Mouse (Mus musculus): ENCODE results near the gene Tmem223. TPM values are rescaled to one million over a fixed set of nuclear protein-coding genes. Genes with fewer than 3 reads are reported as not detected.
A peak's percentile ranks its signal among the peaks of the same experiment; 100 is the strongest.

Gene Tmem223
- polyA plus RNA-seq, 1 experiment from 2014 or later = 247 TPM

GRCm38 (mm10) chr19:8815812-8816211 is 45.0 kb downstream of the Tmem223 start:
- H3K9me3 ChIP-seq (ENCODE audit: control insufficient read depth, low read length) = no peaks in the 10 kb centered on the region
- H3K4me3 ChIP-seq (replicated peaks; ENCODE audit: low read length) = no peak overlapping the region
- 0 out of 2 replicates have a peak, but pooled peaks cover 4% of the 10 kb centered on the region for H3K36me3 ChIP-seq (ENCODE audit: control insufficient read depth, insufficient read depth)
- H3K4me2 ChIP-seq (ENCODE audit: low read length) = 0 out of 2 replicates have a peak overlapping the region, but pooled peaks have one; percentile 9
- 70% methylated on average over 11 of the region's 11 CpGs for WGBS
- H3K27ac ChIP-seq (ENCODE audit: low read length) = no peak overlapping the region
- H3K4me1 ChIP-seq (replicated peaks; ENCODE audit: control insufficient read depth, insufficient read depth, low read length) = peaks cover 30% of the 10 kb centered on the region
- no peak for ATAC-seq
- H3K9ac ChIP-seq (replicated peaks; ENCODE audit: low read depth, low read length) = no peak overlapping the region
- no peaks in the 10 kb centered on the region for H3K27me3 ChIP-seq (replicated peaks; ENCODE audit: control insufficient read depth, insufficient read depth, low read length)

GRCm38 (mm10) chr19:8817001-8817400 is 46.2 kb downstream of the Tmem223 start:
- Histone ChIP-seq H3K9me3 (ENCODE audit: control insufficient read depth, low read length) (no peaks in the 10 kb centered on the region), H3K9ac (replicated peaks; ENCODE audit: low read depth, low read length) (0 out of 2 replicates have a peak overlapping the region, but pooled peaks have one; percentile 33)

GRCm38 (mm10) chr19:8818301-8818798 is 47.6 kb downstream of the Tmem223 start:
- WGBS = 25% methylated on average over 14 of the region's 14 CpGs
- no peak for ATAC-seq
- Histone ChIP-seq H3K36me3 (ENCODE audit: control insufficient read depth, insufficient read depth) (no peaks in the 10 kb centered on the region), H3K4me2 (ENCODE audit: low read length) (peak overlapping the region; percentile 92), H3K4me3 (replicated peaks; ENCODE audit: low read length) (peak overlapping the region; percentile 99), H3K27me3 (replicated peaks; ENCODE audit: control insufficient read depth, insufficient read depth, low read length) (no peaks in the 10 kb centered on the region), H3K4me1 (replicated peaks; ENCODE audit: control insufficient read depth, insufficient read depth, low read length) (peaks cover 48% of the 10 kb centered on the region), H3K9me3 (ENCODE audit: control insufficient read depth, low read length) (no peaks in the 10 kb centered on the region), H3K27ac (ENCODE audit: low read length) (peak overlapping the region; percentile 90), H3K9ac (replicated peaks; ENCODE audit: low read depth, low read length) (peak overlapping the region; percentile 61)

More at GRCm38 (mm10) chr19:8817001-8817400, 46.2 kb downstream of the Tmem223 start:
- peaks cover 36% of the 10 kb centered on the region for H3K4me1 ChIP-seq (replicated peaks; ENCODE audit: control insufficient read depth, insufficient read depth, low read length)
- no peak for ATAC-seq
- H3K27ac ChIP-seq (ENCODE audit: low read length) = no peak overlapping the region
- H3K4me3 ChIP-seq (replicated peaks; ENCODE audit: low read length) = no peak overlapping the region
- H3K27me3 ChIP-seq (replicated peaks; ENCODE audit: control insufficient read depth, insufficient read depth, low read length) = no peaks in the 10 kb centered on the region
- 63% methylated on average over 3 of the region's 3 CpGs for WGBS
- no peaks in the 10 kb centered on the region for H3K36me3 ChIP-seq (ENCODE audit: control insufficient read depth, insufficient read depth)
- peak overlapping the region; percentile 12 for H3K4me2 ChIP-seq (ENCODE audit: low read length)

- peak within 1 kb of the TSS; percentile 99 for H3K4me3 ChIP-seq (replicated peaks; ENCODE audit: low read length)
- peak within 1 kb of the TSS; percentile 93 for H3K9ac ChIP-seq (replicated peaks; ENCODE audit: low read depth, low read length)
- H3K36me3 ChIP-seq (ENCODE audit: control insufficient read depth, insufficient read depth) = no peaks in the 10 kb centered on the region; the same call in 1 of the 2 replicates
- ATAC-seq = peak; percentile 91
- under 1% methylated on average over 33 of the region's 33 CpGs for WGBS
- H3K4me1 ChIP-seq (replicated peaks; ENCODE audit: control insufficient read depth, insufficient read depth, low read length) = peaks cover 50% of the 10 kb centered on the region
- H3K4me2 ChIP-seq (ENCODE audit: low read length) = peak within 1 kb of the TSS; percentile 92
- H3K27ac ChIP-seq (ENCODE audit: low read length) = peak within 1 kb of the TSS; percentile 100
- no peaks in the 10 kb centered on the region for H3K9me3 ChIP-seq (ENCODE audit: control insufficient read depth, low read length)
- H3K27me3 ChIP-seq (replicated peaks; ENCODE audit: control insufficient read depth, insufficient read depth, low read length) = no peaks in the 10 kb centered on the region
Observed at GRCm38 (mm10) chr19:8818801-8819595, 48.2 kb downstream of the Tmem223 start, which contains the start of gene Ttc9c. TSS of gene Ttc9c (minus strand) at chr19:8819333.

- H3K27me3 ChIP-seq (replicated peaks; ENCODE audit: control insufficient read depth, insufficient read depth, low read length) = no peaks in the 10 kb centered on the region
- peak within 1 kb of the TSS; percentile 93 for H3K9ac ChIP-seq (replicated peaks; ENCODE audit: low read depth, low read length)
- H3K4me2 ChIP-seq (ENCODE audit: low read length) = peak within 1 kb of the TSS; percentile 92
- peak within 1 kb of the TSS; percentile 99 for H3K4me3 ChIP-seq (replicated peaks; ENCODE audit: low read length)
- WGBS = under 1% methylated on average over 82 of the region's 83 CpGs
- H3K27ac ChIP-seq (ENCODE audit: low read length) = peak within 1 kb of the TSS; percentile 100
- peaks cover 5% of the 10 kb centered on the region for H3K36me3 ChIP-seq (ENCODE audit: control insufficient read depth, insufficient read depth)
- ATAC-seq = peak; percentile 94
- H3K9me3 ChIP-seq (ENCODE audit: control insufficient read depth, low read length) = no peaks in the 10 kb centered on the region
- peaks cover 47% of the 10 kb centered on the region for H3K4me1 ChIP-seq (replicated peaks; ENCODE audit: control insufficient read depth, insufficient read depth, low read length)
Observed at GRCm38 (mm10) chr19:8819596-8820423, 49.0 kb downstream of the Tmem223 start, which contains the start of gene Hnrnpul2. TSS of gene Hnrnpul2 (plus strand) at chr19:8820010.

- 0% methylated on average over 48 of the region's 48 CpGs for WGBS
- peak; percentile 7 for ATAC-seq
- no peaks in the 10 kb centered on the region for H3K27me3 ChIP-seq (replicated peaks; ENCODE audit: control insufficient read depth, insufficient read depth, low read length)
- H3K36me3 ChIP-seq (ENCODE audit: control insufficient read depth, insufficient read depth) = peaks cover 11% of the 10 kb centered on the region
- H3K4me2 ChIP-seq (ENCODE audit: low read length) = peak overlapping the region; percentile 78
- no peaks in the 10 kb centered on the region for H3K9me3 ChIP-seq (ENCODE audit: control insufficient read depth, low read length)
- H3K9ac ChIP-seq (replicated peaks; ENCODE audit: low read depth, low read length) = peak overlapping the region; percentile 93
- peaks cover 45% of the 10 kb centered on the region for H3K4me1 ChIP-seq (replicated peaks; ENCODE audit: control insufficient read depth, insufficient read depth, low read length)
- peak overlapping the region; percentile 100 for H3K27ac ChIP-seq (ENCODE audit: low read length)
- peak overlapping the region; percentile 99 for H3K4me3 ChIP-seq (replicated peaks; ENCODE audit: low read length)
Observed at GRCm38 (mm10) chr19:8820424-8820956, 49.7 kb downstream of the Tmem223 start.

- no peaks in the 10 kb centered on the region for H3K9me3 ChIP-seq (ENCODE audit: control insufficient read depth, low read length)
- peak overlapping the region; percentile 78 for H3K4me2 ChIP-seq (ENCODE audit: low read length)
- H3K4me1 ChIP-seq (replicated peaks; ENCODE audit: control insufficient read depth, insufficient read depth, low read length) = peaks cover 39% of the 10 kb centered on the region
- ATAC-seq = no peak
- WGBS = 1% methylated on average over 7 of the region's 7 CpGs
- H3K9ac ChIP-seq (replicated peaks; ENCODE audit: low read depth, low read length) = peak overlapping the region; percentile 93
- no peak overlapping the region; the same call in 1 of the 2 replicates for H3K27ac ChIP-seq (ENCODE audit: low read length)
- H3K36me3 ChIP-seq (ENCODE audit: control insufficient read depth, insufficient read depth) = peaks cover 16% of the 10 kb centered on the region
- H3K27me3 ChIP-seq (replicated peaks; ENCODE audit: control insufficient read depth, insufficient read depth, low read length) = no peaks in the 10 kb centered on the region
- peak overlapping the region; percentile 99 for H3K4me3 ChIP-seq (replicated peaks; ENCODE audit: low read length)
Observed at GRCm38 (mm10) chr19:8821146-8821545, 50.4 kb downstream of the Tmem223 start.

Measured in forebrain, embryonic 16.5 days (tissue).